In genomic region chr3:103140095-103140838, GRCm38 (mm10) we compare ENCODE assay signal across 8 mouse cellular contexts. TPM values are rescaled to one million over a fixed set of nuclear protein-coding genes. Genes with fewer than 3 reads are reported as not detected.
DNase-seq lines count a peak whose midpoint lies in the region; ATAC-seq and TF ChIP-seq lines count a peak whose summit lies in the region.
"Not testable (repeated sequence)": the region's sequence is repeated elsewhere in the genome, so short reads cannot be mapped to it uniquely, and the experiment has no call there.

No protein-coding gene starts in this region.

- 0 out of 2 replicates have a peak, but pooled peaks cover 17% of the 10 kb centered on the region for H3K4me1 ChIP-seq in embryonic facial prominence, embryonic 15.5 days
- not testable (repeated sequence) for H3K4me1 ChIP-seq in limb, embryonic 14.5 days (ENCODE audit: control insufficient read depth, insufficient read depth, low read length)

- peak overlapping the region; percentile 80 for H3K27ac ChIP-seq in embryonic facial prominence, embryonic 15.5 days (replicated peaks)
- not testable (repeated sequence) for H3K27ac ChIP-seq in limb, embryonic 14.5 days (replicated peaks; ENCODE audit: low read depth, low read length)

- not testable (repeated sequence) for H3K27me3 ChIP-seq in embryonic facial prominence, embryonic 15.5 days; limb, embryonic 14.5 days (ENCODE audit: control insufficient read depth, insufficient read depth, low read length)

- not testable (repeated sequence) for H3K9me3 ChIP-seq in embryonic facial prominence, embryonic 15.5 days (replicated peaks); limb, embryonic 14.5 days (ENCODE audit: control insufficient read depth, low read length)

- not testable (repeated sequence) for H3K4me2 ChIP-seq in embryonic facial prominence, embryonic 15.5 days (replicated peaks); limb, embryonic 14.5 days (replicated peaks; ENCODE audit: low read depth, low read length, severe bottlenecking)

- peaks cover 12% of the 10 kb centered on the region; the same call in 1 of the 2 replicates for H3K36me3 ChIP-seq in embryonic facial prominence, embryonic 15.5 days
- not testable (repeated sequence) for H3K36me3 ChIP-seq in limb, embryonic 14.5 days (ENCODE audit: control insufficient read depth, insufficient read depth, low read length)

- DNase-seq in R1 (ENCODE audit: low read depth, low spot score), result peak; percentile 67
- peak; percentile 59 to 62 for DNase-seq in heart, adult 9 months (ENCODE audit: low spot score in 2 of 2)
- DNase-seq in kidney, adult 11 months, result peak; percentile 10
- peak; percentile 13 for DNase-seq in limb, embryonic 14.5 days (ENCODE audit: low spot score)
- peak; percentile 57 for DNase-seq in lung, postnatal 10 days
- DNase-seq in skeletal muscle tissue, adult 2 months (ENCODE audit: low read depth, low spot score), result peak; percentile 39
- DNase-seq in thymus, postnatal 4 days, result peak; percentile 43

- not testable (repeated sequence) for H3K4me3 ChIP-seq in embryonic facial prominence, embryonic 15.5 days (replicated peaks); limb, embryonic 14.5 days (replicated peaks; ENCODE audit: low read length)

- not testable (repeated sequence) for H3K9ac ChIP-seq in embryonic facial prominence, embryonic 15.5 days; limb, embryonic 14.5 days (ENCODE audit: low read depth, low read length, severe bottlenecking)

- not testable (repeated sequence) for ATAC-seq in embryonic facial prominence, embryonic 15.5 days (ENCODE audit: insufficient number of reproducible peaks, low FRiP score, low TSS enrichment, low read depth); limb, embryonic 14.5 days (ENCODE audit: low FRiP score, low read depth)

- not testable (repeated sequence) for TF ChIP-seq POLR2A in limb, embryonic 14.5 days (IDR thresholded peaks at IDR 0.05; ENCODE audit: borderline replicate concordance, extremely low read depth, insufficient read depth, insufficient read length)

- WGBS in embryonic facial prominence, embryonic 15.5 days, result 43% methylated on average over 11 of the region's 11 CpGs
- WGBS in limb, embryonic 14.5 days, result 51% methylated on average over 11 of the region's 11 CpGs

RNA-seq across cellular contexts. Expression of gene Bcas2, which starts 31.2 kb away (rescaled TPM):
- 170 and 178 TPM in 2 replicates for polyA plus RNA-seq in embryonic facial prominence, embryonic 15.5 days (2015; fragmentation: Nextera tagmentation; extraction: Ambion mirVana)
- polyA plus RNA-seq in limb, embryonic 14.5 days (2012; rRNA removed), result 99.9 and 155 TPM in 2 replicates
- polyA plus RNA-seq in limb, embryonic 14.5 days (2014; fragmentation: Nextera tagmentation; extraction: Ambion mirVana), result 161 and 163 TPM in 2 replicates

RNA-seq across cellular contexts. Expression of gene Dennd2c, which starts 37.9 kb away (rescaled TPM):
- 13.6 and 15.1 TPM in 2 replicates for polyA plus RNA-seq in embryonic facial prominence, embryonic 15.5 days (2015; fragmentation: Nextera tagmentation; extraction: Ambion mirVana)
- polyA plus RNA-seq in limb, embryonic 14.5 days (2012; rRNA removed), result 8.6 and 10.0 TPM in 2 replicates
- 12.6 and 13.4 TPM in 2 replicates for polyA plus RNA-seq in limb, embryonic 14.5 days (2014; fragmentation: Nextera tagmentation; extraction: Ambion mirVana)

Comparison
In these comparisons a context has a peak if more than half of its experiments do, and no peak if none do; other contexts are left out.
1. DNase-seq: peak in every context shown above with its lines; median percentile 67 in R1; 60 in heart, adult 9 months; 57 in lung, postnatal 10 days; 43 in thymus, postnatal 4 days; 39 in skeletal muscle tissue, adult 2 months; 13 in limb, embryonic 14.5 days; 10 in kidney, adult 11 months.